Mouse (Mus musculus) urinary bladder, postnatal 14 days (tissue): ENCODE measurements around the gene Zfp710.
A peak's percentile ranks its signal among the peaks of the same experiment; 100 is the strongest.
"Not testable (repeated sequence)": the region's sequence is repeated elsewhere in the genome, so short reads cannot be mapped to it uniquely, and the experiment has no call there.

Source experiments
- DNase-seq: peaks from one replicate; pipeline ENCODE4 v3.0.0; 2021; ENCODE audit warnings: low spot score

Gene Zfp710

DNA sequence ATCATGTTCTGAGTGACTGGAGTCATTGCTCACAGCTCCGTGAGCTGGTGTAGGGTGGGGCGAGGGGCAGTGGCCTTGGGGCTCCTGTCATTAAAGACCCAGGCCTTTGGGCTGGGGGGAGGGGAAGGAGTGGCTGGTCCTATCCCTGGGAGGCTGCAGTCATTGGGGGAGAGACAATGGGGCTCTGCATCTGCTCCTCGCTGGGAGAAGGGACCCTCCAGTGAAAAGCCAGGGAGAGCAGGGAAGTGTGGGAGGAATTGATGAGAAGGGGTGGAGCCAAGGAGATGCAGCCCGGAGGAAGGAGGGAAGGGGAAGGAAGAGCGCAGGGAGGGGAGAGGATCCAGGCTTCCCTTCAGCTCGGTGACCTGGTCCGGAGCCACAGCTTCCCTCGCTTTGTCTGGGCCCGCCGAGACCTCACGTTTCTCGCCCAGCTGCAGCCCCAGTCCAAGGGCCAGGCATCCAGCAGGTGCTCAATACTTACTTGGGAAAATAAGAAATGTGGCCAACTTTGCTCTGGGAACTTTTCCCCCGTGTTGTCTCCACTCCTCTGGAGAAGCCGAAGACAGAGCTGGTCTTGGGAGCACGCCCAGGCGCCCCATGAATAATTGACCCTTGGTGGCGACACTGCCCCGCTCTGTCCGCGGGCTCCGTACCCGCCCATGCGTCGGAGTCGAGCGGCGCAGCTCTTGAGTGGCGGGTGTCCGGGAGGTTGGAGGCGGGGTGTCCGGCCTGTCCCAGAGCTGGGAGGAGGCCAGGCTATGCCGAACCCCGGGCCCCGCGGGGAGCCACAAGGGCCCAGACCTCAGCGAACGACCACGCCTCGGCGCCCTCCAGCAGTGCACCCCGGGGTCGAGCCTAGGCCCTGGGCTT is at the start of gene Zfp710:
TSS of gene Zfp710 (plus strand) at position 294 of the 870 bp plus-strand sequence.
- peak; percentile 87 for DNase-seq

GRCm38 (mm10) chr7:79975316-79975715 is 49.3 kb upstream of the Zfp710 start:
- DNase-seq: no peak

GRCm38 (mm10) chr7:79986717-79987116 is 37.9 kb upstream of the Zfp710 start:
- DNase-seq: no peak

DNA sequence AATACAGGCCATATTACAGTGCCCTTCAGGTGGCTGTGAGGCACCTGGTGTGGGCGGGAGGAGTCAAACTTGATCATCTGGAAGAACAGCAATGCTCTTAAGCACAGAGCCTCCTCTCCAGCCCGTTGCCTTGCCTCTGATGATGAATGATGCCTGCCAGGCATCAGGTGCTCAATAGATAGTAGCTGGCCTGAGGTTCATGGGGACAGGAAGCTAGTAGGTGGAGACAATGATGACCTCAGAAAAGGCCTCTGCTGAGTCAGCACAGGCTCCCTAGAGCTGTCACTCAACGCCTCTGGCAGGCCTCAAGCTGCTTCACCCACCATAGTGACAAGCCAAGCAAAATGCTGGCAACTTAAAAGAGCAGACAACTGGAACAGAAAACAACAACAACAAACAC is 36.9 kb upstream of the Zfp710 start:
- peak; percentile 6 for DNase-seq

DNA sequence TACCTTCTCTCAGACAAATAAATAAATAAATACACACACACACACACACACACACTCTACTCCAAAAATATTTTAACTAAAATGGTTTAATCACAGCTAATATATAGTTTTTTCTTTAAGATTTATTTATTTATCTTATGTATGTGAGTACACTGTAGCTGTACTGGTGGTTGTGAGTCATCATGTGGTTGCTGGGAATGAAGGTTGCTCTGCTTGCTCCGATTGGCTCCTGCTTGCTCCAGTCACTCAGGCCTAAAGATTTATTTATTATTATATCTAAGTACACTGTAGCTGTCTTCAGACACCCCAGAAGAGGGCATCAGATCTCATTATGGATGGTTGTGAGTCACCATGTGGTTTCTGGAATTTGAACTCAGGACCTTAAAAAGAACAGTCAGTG is 36.1 kb upstream of the Zfp710 start:
- not testable (repeated sequence) for DNase-seq

GRCm38 (mm10) chr7:79994476-79994875 is 30.1 kb upstream of the Zfp710 start:
- peak; percentile 48 for DNase-seq

- no peak for DNase-seq
These were observed 26.9 kb upstream of the Zfp710 start for GRCm38 (mm10) chr7:79997761-79998160.

DNA sequence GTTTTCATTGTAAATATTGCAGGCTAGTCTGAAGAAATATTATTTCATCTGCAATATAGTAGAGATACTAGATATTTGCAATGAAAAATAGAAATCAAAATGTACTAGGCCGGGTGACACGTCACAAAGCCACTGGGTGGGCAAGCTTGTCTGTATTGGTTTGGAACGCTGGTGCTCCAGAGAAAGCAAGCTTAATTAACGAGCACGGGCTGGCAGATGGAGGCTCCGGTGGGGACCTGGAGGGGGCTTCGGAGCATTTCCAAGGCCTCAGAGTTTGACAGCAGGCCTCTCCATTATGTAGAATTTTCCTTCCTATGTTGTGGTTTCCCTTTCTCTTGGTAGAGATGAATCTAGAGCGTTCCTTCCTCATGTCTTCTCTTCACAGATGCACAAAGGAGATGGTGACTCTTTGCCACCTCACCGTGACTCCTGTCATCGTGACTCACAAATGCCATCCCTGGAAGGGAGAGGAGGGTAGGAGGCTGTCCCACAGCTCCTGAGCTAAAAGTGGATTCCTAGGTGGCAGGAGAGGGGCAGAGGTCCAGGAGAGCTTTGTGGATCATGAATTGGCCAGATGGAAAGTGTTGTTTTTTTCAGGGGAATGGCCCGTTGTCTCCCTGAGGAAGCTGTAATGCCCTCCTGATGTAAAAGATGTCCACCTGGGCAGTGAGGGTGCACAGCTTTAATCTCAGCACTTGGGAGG is 22.1 kb upstream of the Zfp710 start:
- no peak for DNase-seq

DNA sequence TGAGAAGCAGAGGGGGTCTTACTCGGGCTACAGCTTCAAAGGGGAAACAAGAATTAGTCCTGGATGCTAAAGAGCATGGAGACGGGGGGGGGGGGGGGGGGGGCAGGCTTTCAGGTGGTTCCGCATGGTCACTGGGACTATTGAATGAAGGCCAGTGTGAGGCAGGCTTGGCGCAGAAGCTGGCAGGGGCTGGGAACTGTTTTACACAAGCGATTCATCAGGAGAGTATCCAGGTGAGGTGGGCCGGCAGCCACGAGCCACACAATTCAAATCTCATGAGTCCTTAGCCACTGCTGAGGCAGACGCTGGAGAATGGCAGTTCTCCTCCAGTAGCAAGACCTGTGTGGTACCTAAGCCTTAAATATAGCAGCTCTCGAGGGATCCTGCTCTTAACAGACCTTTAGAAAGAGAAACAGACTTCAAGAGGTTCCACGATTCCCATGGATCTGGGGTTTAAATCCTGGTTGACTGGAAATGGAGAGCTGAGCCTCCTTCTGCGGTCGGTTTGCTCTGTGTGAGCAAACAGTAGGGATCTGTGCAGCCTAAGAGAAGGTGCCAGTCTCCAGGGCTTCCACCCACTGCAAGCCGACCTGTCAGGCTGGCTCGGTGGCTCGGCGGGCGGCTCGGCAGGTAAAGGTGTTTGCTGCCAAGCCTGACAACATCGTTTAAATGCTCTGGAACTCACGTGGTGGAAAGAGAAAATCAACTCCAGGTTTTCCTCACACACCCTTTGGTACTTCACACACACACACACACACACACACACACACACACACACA is 19.6 kb upstream of the Zfp710 start:
- DNase-seq: peak; percentile 55

- no peak for DNase-seq
These were observed 13.9 kb upstream of the Zfp710 start for GRCm38 (mm10) chr7:80010680-80011079.

DNA sequence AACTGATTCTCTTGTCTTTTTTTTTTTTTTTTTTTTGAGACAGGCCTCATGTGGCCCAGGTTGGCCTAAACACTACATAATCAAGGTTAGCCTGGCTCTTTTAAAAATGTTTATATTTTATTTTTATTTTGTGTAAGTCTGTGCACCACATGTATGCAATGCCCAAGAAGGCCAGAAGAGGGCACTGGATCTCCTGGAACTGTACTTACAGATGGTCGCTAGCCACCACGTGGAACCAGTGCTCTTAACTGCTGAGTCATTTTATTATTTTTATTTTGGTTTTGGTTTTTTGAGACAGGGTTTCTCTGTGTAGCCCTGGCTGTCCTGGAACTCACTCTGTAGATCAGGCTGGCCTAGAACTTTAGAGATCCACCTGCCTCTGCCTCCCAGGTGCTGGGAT is 13.1 kb upstream of the Zfp710 start:
- peak; percentile 42 for DNase-seq

DNA sequence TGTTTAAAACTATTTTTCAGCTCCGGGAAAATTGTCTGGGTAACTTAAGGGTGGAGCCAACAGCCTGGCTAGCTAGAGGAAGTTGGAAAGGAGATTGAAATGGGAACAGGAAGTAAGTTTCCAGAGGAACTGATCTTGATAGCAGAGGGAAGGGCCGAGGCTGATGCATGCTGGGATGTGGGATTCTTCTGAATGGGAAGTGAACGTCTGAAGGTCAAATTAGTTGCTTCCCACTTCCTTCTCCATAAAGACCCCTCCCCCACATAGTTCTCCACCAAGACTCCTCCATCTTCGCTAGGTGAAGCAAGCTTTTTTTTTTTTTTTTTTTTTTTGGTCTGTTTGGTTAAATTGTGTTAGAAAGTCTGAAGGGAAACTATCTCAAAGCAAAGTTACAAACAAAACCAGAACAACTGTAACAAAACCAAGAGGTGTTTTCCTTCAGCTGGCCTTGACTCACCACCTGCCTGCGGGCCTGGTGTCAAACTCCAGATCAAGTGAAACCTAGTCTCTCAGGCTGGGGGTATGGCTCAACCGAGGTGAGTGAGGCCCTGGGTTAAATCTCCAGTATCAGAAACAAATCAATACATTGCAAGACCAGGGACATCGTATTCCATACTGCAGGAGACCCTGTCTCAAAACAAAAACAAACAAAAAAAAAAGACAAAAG is 10.6 kb upstream of the Zfp710 start:
- peak; percentile 19 for DNase-seq

DNA sequence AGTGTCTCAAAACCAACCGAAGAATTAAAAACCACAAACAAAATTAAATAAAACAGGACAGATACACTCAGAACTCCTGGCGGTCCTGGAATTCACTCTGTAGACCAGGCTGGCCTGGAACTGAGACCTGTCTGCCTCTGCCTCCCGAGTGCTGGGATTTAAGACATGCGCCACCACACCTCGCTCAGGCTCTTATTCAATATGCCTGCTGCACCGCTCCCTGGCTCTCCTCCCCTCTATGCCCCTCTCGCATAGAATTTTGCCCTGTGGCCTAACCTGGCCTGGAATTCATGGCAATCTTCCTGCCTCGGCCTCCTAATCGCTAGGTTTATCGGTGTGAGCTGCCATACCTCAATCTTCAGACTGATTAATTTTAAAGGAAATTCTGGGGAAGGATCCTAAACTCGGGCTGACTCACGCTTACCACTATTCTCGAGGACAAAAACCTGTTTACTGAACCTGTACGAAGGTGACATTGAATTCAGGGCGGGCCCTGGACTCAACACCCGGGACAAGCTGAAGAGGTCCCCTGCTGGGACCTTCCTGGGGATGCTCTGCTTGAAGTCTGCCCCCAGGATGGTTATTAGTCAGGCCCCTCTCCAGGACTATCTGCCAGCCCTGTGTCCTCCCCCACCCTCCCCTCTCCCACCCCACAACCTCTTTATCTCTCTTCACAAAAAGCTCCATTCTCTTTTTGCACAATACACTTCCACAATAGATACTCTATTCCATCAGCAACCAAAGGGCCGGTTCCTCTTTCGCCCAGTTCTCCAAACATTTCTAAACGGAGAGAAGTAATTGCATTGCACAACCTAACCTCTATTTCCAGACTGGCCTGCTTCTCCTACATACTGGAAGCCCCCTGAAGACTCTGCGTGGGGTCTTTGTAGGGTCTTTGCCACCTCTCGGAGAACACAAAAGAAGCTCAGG is 9.5 kb upstream of the Zfp710 start:
- DNase-seq: no peak

DNA sequence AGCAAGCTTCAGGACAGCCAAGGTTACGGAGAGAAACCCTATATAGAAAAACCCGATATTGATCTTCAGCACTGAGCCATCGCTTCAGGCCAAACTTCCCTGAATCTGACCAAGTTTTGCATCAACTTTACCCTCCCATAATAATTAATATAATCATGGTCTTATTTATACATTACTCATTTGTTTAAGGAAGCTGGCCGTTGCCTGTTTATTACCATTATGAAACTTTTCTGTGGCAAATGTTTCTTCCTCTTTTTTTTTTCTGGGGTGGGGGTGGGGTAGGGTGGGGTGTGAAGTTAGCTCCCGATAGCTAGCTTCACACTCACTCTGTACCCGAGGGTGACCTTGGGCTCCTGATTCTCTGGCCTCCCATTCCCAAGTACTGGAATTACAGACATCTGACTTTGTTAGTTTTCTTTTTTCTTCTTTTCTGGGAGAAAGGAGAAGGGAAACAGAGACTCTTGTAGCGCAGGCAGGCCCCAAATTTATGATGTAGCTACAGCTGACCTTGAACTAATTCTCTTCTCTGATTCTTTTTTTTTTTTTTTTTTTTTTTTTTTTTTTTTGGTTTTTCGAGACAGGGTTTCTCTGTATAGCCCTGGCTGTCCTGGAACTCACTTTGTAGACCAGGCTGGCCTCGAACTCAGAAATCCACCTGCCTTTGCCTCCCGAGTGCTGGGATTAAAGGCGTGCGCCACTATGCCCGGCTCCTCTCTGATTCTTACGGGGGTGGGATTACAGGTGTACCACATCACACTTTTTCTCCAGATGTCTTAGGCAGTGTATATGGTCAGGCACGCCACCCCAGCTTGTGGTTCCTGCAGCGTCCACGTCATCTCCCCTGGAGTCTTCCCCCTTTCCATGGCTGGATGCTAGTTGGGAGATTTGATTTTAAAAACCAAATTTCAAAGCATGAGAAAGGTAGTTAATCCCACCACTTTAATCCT is 5.8 kb upstream of the Zfp710 start:
- DNase-seq: no peak

- DNase-seq: no peak
These were observed 786 bp upstream of the Zfp710 start for GRCm38 (mm10) chr7:80023621-80024435.

GRCm38 (mm10) chr7:80025391-80026117 is 940 bp downstream of the Zfp710 start:
- DNase-seq: no peak

- DNase-seq: peak; percentile 49
These were observed 1.7 kb downstream of the Zfp710 start for GRCm38 (mm10) chr7:80026118-80026989.
